Mouse (Mus musculus) retina, embryonic 14.5 days (tissue): ENCODE results near the gene Pink1.
"Not testable (repeated sequence)": the region's sequence is repeated elsewhere in the genome, so short reads cannot be mapped to it uniquely, and the experiment has no call there.

Experiments
- DNase-seq: peaks from one replicate; pipeline ENCODE4 v3.0.0-alpha.2; 2015; ENCODE audit warnings: low spot score

Gene Pink1

DNA sequence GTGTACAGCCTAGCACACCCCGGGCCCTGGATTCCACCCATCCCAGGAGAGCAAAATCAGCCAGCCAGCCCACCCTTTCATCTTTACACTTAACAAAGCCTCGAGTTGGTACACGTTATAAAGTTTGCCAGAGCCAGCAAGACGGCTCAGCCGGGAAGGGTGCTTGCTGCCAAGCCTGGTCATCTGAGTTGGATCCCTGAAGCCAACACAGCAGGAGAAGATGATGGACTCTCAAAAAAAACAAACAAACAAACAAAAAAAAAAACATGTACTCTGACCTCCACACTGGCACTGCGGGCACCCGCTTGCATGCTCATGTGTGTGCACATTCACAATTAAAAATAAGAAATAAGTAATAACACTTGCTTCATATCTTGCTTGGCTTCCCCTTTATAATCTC, 15.9 kb upstream of the Pink1 start:
- no peak for DNase-seq

DNA sequence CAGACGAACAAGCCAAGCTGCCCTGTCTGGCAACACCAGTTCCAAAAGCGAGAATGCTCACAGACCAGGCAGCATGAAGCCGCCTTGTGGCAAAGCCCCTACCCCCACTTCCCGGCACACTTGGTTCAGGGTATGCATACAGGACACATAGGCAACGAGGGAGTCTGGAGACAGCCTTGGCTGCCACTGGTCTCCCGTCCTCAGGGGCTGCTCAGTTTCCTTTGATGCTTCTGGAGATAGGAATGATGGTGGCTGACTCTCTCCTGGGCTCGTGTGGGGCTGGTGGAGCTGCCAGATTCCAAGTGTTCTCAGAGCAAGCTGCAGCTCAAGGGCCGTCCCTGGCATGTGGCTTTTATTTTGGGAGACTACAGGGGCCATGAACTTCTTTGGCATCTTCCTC, 15.3 kb upstream of the Pink1 start:
- DNase-seq, result no peak

DNA sequence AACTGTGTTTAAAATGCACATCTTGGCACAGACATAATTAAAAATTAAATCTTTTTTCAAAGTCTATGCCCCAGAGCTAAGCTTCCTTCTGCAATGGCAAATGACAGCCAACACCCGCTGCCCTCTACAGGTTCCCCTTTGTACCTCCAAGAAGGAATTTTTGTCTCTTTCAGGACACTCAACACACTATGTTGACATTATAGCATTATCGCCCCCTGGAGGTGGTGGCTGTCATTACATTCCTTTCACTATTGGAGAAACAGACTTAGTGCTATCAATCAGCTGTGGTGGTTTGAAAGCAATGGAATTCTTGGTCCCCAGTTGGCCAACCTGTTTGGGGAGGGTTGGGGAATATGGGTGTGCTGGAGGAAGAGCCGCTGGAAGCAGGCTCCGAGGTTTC, 13.9 kb upstream of the Pink1 start:
- DNase-seq, result peak; percentile 75

DNA sequence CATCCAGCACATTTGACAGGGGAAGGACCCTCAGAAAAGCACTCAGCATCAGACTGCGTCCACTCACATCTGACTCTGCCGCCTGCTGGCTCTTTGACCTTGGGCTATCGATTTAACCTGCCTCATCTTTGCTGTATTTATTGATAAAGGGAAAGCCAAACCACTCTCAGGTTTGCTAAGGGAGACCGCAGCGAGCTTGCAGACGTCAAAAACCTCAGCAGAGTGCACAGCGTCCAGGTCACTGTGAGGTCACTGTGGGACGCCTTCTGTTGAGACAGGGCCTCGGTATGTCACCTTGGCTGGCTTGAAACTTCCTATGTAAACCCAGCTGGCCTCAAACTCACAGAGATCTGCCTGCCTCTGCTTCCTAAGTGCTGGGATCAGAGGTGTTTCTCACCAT, 11.2 kb upstream of the Pink1 start:
- no peak for DNase-seq

DNA sequence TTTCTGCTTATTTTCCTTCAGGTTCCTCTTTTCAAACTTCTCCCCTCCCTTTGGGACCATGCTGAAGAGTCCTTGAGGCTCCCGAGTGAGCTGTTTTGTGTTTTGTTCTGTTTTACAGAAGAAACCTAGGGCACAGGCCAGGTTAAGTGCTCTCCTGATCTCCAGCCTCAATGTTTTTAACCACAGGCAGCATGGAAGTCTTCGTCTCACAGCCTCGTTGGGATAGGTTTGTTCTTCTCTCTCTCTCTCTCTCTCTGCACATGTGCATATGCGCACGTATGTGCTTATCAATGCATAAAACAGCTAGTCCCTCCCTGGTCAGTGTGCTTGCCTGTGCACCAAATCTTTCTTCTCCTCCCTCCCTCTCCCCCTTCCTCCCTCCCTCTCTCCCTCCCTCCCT, 10.8 kb upstream of the Pink1 start:
- no peak for DNase-seq

DNA sequence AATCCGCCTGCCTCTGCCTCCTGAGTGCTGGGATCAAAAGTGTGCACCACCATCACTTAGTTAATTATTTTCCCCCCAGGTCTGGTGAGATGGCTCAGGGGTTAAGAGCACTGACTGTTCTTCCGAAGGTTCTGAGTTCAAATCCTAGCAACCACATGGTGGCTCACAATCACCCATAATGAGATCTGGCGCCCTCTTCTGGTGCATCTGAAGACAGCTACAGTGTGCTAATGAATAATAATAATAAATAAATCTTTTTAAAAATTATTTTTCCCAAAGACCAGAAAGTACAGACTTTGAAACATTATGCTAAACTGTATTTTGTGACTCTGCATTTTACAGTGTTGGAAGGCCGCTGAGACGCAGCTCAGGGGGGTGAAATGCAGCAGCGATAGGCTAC, 9.5 kb upstream of the Pink1 start:
- no peak for DNase-seq

DNA sequence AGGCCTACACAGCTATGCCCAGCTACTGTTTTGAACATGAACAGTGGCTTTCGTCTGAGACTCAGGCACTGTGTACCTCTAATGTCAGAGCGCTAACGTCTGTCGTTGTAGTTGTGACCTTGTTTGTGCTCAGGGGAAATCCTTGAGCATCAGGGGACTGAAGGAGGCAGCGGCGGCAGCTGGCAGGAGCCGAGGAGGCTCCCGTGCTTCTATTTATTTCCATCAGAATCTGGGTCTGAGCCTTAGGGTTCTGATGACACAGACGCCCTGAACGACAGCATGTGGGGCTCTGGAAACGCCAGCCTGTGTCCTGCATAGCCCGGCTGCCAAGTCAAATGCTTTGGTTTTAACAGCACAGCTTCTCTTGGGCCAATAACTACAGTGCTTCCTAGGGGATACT, 8.9 kb upstream of the Pink1 start:
- DNase-seq, result no peak

DNA sequence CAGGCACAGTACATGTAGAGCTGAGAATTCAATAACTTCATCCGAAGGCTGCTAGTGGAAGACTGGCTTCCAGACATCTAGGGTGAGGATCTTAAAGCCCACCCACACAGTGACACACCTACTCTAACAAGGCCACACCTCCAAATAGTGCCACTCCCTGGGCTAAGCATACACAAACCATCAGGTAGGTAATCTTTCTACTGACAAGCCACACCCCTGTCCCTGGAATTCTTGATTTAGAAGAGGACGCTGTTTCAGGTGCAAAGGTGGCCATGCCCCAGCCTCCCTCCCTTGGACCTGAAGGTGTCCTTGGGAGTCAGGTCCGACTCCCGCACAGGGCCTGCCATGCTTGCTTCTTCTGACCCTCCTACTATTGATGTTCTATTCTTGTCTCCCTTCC, 7.0 kb upstream of the Pink1 start:
- no peak for DNase-seq

DNA sequence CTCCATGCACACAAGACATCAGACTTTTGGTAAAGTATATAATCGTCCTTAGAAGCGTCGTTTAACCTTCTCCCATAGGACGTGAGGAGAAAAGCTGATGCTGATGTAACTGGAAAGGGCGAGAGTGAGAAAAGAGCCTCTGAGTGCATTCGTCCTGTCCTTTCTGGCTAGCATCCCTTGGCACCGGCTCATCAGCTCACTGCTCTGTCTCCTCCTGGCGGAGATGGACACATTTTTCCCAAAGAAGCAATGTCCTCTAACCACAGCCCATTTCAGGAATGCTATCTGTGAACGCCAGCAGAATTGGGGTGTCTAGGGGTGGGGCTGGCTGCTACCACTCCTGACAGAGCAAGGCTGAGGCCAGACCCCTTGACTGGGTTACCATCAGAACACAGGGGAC, 5.5 kb upstream of the Pink1 start:
- no peak for DNase-seq

DNA sequence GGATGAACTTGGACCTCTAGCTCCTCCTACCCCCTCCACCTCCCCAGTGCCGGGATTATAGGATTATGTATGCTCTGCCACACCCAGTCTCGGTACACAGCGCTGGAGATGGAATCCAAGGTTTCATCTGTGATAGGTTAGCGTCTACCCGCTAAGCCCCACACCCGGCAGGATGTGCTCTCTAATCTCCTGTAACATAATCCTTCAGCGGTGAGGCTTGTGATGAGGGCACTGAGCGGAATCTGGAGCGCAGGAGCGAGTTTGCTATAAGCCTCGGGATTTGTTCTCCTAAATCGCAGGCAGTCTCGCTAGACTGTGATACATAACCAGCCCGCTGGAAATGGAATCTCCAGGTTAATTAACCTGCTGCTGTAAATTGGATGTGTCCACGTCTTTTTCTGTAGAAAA, 4.2 kb upstream of the Pink1 start:
- DNase-seq, result peak; percentile 59

DNA sequence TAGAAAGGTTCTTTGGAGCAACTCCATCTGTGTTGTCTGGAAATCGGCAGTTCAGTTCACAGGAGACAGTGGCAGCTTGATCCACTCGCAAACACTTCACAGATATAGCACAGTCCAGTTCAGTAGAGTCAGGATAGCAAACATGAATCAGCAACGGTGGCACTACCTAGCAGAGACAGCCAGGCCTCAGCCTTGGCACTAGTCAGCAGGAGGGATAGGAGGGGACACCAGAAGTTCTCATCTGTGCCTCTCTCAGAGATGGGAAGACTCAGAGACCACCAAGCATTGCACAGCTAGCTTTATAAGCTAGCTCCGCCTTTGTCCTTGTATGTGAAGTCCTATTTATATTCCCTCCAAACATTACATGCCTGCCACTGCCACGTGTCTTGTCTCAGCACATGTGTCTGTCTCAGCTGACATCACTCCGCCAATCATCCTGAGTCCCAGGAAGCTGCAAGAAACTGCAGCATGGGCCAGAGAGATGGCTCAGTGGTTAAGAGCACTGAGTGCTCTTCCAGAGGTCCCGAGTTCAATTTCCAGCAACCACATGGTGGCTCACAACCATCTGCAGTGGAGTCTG, 1.9 kb upstream of the Pink1 start:
- no peak for DNase-seq

DNA sequence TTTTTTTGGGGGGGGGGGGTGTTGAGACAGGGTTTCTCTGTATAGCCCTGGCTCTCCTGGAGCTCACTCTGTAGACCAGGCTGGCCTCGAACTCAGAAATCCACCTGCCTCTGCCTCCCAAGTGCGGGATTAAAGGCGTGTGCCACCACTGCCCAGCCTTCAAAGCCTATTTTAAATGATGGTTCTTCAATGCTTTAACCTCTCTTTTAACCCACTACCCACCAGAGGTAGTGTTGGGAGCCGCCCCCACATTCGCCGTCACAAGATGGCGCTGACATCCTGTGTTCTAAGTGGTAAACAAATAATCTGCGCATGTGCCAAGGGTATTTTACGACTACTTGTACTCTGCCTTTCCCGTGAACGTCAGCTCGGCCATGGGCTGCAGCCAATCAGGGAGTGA, 1.0 kb upstream of the Pink1 start:
- not testable (repeated sequence) for DNase-seq

DNA sequence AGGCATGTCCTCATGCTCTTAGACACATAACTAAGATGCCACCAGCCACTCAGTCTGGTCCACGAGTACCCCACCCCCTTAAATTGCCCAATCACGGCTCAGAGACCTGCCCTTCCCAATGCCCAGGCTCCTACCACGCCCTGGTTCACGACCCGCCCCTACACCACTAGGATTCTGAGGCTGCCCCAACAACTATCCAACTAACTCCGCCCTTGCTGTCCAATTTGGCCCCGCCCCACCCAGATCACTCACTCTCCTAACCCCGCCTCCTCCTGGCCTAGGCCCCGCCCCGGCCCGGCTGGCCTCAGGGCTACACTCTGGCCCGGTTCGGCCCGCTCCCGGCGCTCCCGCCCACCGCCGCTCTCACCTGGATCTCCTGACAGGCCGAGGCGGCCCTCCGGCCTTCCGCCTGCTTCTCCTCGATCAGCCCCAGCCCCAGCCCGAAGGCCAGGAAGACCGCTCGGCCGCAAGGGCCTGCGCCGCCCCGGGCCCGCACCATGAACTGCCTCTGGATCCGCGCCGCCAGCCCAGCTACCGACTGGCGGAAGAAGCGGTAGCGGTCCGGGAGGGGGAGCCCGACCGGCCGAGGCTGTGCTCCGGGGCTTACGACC, 536 bp downstream of the Pink1 start:
- DNase-seq, result peak; percentile 87

DNA sequence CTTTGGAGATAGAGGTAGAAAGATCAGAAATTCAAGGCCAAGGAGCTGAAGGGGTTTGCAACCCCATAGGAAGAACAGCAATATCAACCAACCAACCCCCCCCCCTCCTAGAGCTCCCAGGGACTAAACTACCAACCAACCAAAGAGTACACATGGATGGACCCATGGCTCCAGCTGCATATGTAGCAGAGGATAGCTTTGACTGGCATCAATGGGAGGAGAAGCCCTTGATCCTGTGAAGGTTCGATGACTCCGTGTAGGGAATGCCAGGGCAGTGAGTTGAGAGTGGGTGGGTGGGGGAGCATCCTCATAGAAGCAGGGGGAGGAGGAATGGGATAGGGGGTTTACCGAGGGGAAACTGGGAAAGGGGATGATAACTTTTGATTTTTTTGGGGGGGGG, 1.7 kb downstream of the Pink1 start:
- no peak for DNase-seq

DNA sequence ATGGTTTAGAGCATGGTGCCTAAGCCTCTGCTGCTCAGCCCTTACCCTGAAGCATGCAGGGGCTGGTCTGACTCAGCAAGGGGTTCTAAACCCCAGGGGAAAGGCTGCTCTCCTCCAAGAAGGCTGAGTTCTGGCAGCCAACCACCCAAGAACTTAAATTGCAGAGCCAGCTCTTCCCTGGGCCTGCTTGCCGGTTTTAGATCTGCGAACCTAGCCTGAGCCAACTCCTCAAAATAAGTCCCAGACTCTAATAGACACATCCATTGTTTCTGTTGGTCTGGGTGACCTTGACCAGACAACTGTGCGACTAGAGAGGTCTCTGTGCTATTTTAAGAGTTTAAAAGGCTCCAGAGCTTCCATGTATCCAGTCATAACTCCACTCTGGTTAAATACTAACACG, 2.4 kb downstream of the Pink1 start:
- no peak for DNase-seq

DNA sequence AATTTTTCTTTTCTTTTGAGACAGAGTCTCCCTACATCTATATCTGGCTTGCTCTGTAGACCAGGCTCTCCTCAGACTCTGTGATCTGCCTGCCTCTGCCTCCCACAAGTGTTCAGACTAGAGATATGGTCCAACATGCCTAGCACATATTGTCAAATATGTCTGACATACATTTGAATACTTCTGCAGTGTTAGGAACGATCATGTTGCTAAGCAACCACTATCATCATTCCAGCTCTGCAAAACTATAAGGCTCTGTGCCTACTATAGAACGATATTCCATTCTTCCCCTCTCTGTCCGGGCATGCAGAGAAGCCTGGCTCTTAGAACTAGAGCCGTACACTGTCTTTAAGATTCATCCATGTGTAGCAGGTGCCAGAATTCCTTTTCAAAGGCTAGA, 3.4 kb downstream of the Pink1 start:
- DNase-seq, result no peak

DNA sequence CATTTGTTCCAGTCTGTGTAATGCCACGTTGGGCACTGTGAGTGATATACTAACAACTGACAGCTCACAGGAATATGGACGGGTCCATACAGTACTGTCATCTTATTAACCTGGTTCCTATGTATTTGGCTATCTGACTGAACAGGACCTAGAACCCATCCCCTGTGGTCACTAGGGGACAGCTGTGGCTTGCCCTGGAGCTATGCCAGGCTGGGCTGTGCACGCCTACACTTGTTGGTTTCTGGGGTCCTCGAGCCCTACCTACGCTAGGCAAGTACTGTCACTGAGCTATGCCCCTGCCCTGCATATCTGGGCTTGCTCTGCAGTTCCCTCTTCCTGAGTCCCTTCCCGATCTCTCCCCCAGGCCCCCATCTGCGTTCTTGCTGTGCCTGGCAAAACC, 4.6 kb downstream of the Pink1 start:
- DNase-seq, result no peak

DNA sequence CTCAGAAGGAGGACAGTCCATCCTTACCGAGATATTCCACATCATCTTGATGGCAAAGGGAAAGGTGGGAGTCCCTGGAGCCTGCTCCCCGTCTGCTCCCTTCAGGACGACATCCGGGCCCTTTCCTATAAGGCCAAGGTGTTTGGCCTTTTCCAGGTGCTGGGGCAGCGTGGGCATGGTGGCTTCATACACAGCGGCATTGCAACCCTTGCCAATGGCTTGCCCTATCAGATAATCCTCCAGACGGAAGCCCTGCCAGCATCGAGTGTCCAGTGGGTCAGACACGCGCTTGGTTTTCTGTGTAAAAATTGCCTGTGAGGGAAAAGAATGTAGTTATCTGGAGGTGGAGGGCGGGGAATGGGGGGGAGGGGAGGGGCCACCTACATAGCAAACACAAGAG, 5.4 kb downstream of the Pink1 start:
- DNase-seq, result no peak

DNA sequence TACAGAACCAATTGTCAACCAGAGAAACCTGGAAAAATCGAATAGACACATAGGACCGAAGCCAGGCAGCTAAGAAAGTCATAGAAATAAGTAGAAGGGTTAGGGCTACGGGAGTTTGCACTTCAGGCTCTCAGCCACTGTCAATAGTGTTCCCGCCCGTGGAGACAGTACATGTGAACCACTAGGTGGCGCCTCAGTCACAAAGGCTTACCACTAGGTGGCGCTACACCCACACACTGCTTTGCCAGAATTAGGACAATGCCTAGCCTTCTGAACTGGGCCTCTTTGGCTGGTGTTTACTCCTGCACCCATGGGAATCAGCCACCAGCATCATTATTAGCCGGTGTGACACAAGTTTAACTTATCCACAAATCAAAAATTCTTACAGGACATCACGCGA, 6.6 kb downstream of the Pink1 start:
- DNase-seq, result peak; percentile 95

DNA sequence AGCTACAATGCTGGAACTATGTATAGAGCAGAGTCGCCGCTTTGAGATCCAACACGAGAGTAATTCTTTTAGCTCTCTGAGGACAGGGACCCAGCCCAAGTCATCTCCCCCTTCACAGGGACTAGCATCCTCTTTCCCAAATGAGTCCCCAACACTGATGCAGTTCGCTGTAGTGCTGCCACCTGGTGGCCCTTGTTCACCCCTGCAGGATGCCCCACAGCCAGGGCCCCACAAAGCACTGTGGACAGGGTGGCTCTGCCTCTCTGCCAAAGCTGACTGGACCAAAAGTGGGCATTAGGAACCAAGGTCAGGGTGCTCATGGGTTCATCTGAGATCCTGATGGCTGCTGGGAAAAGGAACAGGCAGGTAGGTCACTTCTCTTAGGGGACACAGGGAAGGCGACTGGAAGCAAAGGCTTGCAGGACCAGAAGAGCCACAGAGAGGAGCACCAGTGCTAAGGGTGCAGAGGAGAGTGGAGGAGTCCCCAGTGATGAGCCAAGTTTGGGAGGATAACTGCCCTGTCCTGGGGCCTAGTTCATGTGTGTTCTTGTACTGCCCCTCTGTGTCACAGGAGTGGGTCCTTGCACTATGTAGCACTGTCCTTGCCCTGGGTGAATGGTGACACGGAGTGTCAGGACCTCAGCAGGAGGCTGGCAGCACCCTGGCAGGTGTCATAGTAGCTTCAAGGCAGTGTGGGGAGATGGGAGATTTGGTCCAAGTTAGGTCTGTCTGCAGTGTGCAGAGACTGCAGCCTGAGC, 7.4 kb downstream of the Pink1 start:
- DNase-seq, result peak; percentile 81

DNA sequence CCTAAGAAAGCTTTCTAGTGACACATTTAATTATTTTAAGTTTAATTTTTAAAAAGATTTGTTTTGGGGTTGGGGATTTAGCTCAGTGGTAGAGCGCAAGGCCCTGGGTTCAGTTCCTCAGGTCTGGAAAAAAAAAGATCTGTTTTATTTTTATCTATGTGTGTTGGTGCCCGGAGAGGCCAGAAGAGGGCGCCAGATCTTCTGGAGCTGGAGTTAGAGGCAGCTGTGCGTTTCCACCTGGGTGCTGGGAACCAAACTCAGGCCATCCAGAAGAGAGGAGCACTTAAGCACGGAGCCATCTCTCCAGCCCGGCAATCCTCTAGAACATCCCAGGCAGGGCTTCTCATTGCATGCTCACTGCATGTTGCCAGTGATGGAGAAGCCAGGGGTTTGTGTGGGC, 9.7 kb downstream of the Pink1 start:
- no peak for DNase-seq

DNA sequence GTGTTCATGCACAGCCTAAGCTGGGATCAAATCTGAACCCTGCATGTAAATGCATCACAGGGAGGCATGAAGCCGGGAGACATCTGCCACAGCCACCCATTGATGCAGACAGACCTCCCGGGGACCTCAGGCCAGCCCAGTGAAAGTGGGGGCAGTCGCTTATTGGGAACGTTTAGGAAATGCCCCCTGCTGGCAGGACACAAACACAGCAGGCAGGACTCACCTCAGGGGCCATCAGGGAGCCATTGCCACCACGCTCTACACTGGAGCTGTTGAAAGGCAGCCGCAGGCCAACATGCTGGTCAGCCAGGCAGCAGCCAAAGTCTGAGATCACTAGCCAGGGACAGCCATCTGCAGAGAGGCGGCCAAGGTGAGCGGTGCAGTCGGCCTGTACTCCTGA, 10.3 kb downstream of the Pink1 start:
- DNase-seq, result peak; percentile 62

DNA sequence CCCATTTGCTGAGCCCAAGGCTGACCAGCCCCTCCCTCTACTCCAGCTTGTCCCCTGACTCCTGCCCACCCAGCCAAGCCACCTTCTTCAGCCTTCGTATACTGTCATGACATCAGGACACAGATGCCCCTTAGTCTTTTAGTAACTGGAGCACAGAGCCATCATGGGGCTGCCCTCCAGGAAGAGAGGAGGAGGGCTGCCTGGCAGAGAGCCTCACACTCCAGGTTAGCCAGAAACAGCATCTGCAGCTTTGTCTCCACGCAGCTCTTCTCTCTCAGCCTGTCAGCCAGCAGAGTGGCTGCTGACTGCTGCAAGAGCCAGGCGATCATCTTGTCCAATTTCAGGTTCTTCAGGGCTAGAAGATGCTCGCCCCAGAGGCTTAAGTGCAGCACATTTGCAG, 12.3 kb downstream of the Pink1 start:
- no peak for DNase-seq

DNA sequence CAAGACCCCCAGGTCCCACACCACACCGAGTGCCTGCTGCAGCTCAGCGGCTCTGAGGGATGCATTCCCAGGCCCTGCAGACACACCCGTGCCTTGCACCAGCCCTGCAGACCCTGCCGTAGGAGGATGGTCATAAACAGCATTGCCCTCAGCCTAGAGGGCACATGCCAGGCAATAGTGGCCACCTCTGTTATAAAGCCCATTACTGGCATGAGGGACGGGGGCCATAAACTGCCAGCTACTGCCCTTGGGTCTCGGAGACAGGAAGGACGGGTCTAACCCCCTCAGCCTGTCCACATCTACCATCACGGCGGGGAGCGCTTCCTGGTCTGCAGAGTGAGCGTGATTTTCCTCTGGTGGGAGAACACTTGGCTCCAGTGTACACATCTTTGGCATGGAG, 13.1 kb downstream of the Pink1 start:
- no peak for DNase-seq
